Mouse (Mus musculus): Measurements from ENCODE around the gene Gm19668.
"Not testable (repeated sequence)": the region's sequence is repeated elsewhere in the genome, so short reads cannot be mapped to it uniquely, and the experiment has no call there.

Gene Gm19668

DNA sequence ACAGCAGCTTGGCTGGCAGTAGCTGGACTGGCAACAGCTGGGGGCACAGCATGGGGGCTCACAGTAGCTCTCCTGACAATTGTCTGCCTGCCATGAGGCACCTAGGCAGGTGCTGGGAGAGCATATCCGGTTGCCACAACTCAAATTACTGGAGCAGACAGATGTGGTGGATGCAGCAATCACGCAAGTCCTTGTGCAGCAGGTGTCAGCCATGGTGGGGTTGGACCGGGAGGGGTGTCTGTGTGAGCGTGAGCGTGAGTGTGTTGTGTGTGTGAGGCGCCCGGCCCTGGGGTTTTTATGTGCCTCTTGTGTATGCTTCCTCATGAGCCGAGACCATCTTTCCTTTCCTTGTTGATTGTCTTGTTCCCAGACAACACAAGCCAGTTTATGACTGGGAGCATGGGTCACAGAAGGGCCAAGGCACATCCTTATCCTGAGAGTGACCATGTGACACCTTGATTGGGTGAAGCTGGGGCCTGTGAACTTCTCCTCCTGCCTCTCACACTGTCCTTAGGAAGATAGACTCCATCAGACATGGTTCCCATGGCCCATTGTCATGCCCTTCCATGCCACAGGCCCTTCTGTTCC, at the start of gene Gm19668:
Gene Gm19668, minus strand, starts transcription at position 213 of the 588 bp plus-strand sequence.
- no peak for DNase-seq (ENCODE audit: low spot score in 2 of 2)

DNA sequence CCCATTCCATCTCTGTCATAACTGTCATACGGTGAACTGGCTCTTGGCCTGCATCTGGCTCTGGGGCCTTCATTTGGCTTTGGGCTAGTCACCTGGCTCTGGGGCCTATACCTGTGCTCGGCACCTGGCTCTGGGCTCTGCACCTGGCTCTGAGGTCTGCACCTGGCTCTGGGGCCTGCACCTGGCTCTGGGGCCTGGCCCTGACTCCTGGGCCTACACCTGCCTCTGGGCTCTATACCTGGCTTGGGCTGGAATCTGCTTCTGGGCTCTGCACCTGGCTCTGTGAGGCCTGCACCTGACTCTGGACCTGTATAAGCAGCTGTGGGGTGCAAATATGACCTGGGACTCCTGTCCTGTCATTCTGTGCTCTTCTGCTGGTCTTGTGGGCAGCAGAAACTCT, 48.6 kb upstream of the Gm19668 start:
- no peak for DNase-seq (ENCODE audit: low spot score in 2 of 2)

DNA sequence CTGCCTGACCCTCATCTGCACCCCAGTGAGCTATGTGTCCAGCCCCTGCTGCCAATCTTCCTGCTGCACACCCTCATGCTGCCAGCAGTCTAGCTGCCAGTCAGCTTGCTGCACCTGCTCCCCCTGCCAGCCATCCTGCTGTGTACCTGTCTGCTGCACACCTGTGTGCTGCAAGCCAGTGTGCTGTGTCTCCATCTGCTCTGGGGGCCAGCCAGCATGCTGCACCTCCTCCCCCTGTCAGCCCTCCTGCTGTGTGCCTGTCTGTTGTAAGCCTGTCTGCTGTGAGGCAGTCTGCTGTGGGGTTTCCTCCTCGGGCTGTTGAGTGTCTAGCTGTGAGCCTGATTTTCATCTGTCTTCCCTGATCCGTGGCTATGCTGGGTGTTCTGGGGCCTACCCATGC, 48.0 kb upstream of the Gm19668 start:
- no peak for DNase-seq (ENCODE audit: low spot score in 2 of 2)

DNA sequence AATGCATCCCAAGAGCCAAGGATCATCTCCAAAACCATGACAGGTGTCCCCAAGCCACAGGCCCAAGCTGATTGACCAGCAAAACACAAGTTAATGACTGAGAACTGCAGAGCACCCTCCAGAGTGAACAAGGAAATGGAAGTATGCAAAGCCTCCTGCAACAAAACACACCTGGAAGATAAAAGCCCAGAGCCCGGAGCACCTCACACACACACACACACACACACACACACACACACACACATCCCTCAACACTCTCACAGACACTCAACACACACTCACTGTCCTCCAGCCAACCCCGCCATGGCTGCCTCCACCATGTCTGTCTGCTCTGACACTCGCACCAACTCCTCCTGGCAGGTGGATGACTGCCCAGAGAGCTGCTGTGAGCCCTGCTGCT, 47.6 kb upstream of the Gm19668 start, which contains the start of gene Gm36176:
Gene Gm36176, plus strand, starts transcription at position 301 of the 400 bp plus-strand sequence.
- no peak for DNase-seq (ENCODE audit: low spot score in 2 of 2)

DNA sequence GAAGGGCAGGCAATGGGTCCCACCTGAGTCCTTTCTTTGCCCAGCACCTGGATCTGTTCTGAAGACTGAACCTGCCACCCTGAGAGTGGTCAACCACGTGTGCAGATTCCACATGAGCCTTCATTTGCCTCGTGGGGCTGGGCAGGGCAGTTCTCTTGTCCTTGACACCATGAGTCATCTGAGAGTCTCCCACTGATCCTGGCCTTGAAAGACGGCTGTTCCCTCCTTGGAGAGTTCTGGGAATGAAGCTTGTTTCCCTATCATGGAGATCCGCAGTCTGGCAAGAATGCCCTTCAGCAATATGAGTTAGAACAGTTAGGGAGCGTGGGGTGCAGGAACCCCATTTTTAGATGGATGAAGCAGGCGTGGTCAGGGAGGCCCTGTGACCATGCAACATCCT, 40.1 kb upstream of the Gm19668 start:
- DNase-seq (ENCODE audit: low spot score in 2 of 2) = no peak

DNA sequence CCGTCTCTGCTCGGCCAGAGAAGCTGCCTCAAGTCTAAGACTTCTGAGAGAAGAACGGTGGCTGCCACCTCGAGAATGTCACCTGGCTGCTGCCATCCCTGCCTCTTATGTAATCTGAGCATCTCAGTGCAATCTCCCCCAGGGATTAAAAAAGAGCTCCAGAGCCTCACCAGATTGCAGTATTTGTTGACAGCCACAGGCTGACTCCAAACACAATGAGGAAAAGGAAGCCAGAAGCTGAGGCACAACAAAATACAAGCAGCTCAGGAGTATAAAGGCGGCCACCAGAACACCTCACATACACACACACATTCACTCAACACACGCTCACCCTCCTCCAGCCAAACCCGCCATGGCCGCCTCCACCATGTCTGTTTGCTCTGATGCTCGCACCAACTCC, 36.7 kb upstream of the Gm19668 start, which contains the start of gene Krtap10-10:
Gene Krtap10-10, plus strand, starts transcription at position 301 of the 400 bp plus-strand sequence.
- no peak for DNase-seq (ENCODE audit: low spot score in 2 of 2)

DNA sequence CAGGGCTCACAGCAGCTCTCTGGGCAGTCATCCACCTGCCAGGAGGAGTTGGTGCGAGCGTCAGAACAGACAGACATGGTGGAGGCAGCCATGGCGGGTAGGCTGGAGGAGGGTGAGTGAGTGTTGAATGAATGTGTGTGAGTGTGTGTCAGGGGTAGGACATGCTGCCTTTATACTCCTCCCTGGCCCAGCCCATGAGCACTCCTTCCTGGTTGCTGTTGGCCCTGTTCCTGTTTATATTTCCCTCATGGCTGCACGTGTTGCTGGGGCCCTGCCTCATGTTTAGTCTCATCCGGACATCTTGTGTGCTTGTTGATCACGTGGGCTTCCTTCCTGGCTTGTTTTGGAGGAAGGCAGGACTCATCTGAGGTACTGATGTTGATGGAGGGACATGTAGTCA, 28.0 kb upstream of the Gm19668 start, which contains the start of gene Krtap10-4:
Gene Krtap10-4, minus strand, starts transcription at position 145 of the 400 bp plus-strand sequence.
- no peak for DNase-seq (ENCODE audit: low spot score in 2 of 2)

DNA sequence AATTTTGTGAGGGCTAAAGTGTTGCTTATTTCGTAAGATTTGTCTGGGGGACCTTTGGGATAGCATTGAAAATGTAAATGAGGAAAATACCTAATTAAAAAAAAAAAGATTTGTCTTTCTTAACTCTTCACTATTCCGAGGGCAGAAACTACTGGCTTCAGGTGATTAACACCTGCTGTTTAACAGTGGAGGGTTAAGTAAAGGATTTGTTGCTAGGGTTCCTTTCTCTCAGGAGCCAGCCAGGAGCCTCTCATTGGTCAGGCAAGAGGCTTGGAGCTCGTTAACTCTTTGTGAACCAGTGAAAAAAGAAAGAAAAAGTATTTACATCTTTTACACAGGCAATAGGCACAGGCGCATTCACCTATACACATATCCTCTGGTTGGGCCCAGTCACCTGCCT, 20.3 kb upstream of the Gm19668 start:
- DNase-seq (ENCODE audit: low spot score in 2 of 2) = no peak

DNA sequence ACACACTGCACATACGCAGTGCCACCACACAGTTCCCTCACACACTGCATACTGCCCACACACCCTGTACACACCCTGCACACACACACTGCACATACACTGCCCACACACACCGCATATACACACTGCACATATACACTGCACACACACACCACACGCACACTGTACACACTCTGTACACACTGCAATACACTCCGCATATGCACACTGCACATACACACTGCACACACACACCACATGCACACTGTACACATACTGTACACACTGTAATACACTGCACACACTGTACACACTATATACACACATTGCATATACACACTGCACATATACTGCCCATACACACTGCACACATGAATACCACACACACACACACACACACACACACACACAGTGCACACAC, 19.6 kb upstream of the Gm19668 start:
- no peak for DNase-seq (ENCODE audit: low spot score in 2 of 2)

DNA sequence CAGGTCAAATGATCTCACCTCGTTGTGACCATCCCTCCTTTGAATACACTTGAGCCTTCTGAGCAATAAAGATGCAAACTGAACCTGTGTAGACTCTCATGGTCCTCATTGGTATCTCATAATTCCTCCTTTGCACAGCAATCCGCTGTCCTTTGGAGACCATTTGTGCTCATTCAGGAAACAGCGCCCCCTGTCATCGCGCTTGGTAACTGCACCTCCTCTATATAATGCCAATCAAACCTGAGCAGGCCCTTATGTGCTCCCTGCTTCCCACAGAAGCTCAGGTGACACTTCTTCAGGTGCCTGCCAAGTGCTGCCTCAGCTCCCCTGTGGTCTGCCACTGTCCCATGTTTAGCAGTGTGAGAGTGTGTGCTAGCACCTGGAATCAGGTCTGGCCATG, 16.6 kb upstream of the Gm19668 start:
- no peak for DNase-seq (ENCODE audit: low spot score in 2 of 2)

DNA sequence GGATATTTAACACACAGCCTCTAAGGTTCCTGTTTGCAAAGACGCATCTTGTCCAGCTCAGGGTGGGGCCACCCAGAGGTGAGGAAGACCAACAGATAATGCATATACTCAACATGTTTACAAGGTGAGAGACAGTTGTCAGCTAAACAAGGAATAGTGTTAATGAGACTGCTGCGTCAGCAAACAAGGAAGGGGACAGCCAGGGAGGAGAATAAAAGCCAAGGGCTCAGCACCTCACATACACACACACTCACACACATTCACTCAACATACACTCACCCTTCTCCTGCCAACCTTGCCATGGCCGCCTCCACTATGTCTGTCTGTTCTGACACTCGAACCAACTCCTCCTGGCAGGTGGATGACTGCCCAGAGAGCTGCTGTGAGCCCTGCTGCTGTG, 15.4 kb upstream of the Gm19668 start, which contains the start of gene Gm2696:
Gene Gm2696, plus strand, starts transcription at position 301 of the 400 bp plus-strand sequence.
- no peak for DNase-seq (ENCODE audit: low spot score in 2 of 2)

DNA sequence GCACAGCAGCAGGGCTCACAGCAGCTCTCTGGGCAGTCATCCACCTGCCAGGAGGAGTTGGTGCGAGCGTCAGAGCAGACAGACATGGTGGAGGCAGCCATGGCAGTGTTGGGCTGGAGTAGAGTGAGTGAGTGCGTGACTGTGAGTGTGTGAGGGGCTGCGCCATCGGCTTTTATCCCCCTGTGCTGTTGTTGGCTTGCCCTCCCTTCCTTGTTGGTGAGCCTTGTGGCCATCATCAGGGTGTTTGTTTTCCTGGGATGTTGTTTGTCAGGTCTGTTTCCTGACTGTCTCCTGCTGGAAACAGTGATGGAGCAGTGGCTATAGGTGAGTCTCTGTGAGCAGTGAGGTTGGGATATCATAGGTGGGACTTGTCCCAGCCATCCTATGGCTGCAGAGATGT, 12.8 kb upstream of the Gm19668 start, which contains the start of gene Gm9507:
Gene Gm9507, minus strand, starts transcription at position 101 of the 400 bp plus-strand sequence.
- no peak for DNase-seq (ENCODE audit: low spot score in 2 of 2)

DNA sequence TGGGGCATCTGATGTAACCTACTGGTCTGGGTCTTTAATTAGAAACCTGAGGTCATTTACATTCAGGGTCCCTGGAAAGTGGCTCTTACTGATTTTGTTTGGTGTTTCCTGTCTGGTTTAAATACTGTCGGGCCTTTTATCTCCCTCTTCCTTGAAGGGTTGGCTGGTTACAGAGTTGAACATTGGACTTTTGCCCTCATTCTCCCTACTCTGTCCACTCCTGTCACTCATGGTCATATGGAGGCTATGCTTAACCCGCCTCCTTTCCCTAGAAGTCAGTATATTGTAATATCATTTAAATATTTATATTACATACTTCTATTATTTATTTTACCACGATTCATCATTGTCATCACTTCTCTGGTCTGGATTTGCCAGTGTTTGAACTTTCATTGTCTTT, 5.2 kb upstream of the Gm19668 start:
- DNase-seq (ENCODE audit: low spot score in 2 of 2) = no peak

DNA sequence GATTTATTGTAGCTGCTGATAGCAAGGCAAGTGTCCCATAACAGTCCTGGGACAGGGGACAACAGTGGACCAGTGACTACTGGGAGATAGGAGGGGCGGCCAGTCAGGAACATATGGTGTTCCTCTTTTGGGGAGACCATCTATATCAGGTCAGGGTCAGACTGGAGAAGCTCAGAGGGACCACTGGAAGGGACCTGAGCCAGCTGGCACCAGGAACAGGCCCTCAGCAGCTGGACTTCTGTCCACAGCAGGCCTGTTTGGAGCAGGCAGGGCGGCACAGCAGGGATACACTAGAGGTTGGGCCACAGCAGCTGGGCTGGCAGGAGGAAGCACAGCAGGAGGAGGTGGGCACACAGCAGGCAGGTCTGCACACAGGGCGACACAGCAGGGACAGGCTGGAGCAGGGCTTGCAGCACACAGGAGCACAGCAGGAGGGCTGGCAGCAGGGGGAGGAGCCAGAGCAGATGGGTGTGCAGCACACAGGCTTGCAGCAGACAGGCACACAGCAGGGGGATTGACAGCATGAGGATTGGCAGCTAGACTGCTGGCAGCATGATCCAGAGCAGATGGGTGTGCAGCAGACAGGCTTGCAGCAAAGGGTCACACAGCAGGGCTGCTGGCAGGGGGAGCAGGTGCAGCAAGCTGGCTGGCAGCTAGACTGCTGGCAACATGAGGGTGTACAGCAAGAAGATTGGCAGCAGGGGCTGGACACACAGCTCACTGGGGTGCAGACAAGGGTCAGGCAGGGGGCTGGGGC, 591 bp downstream of the Gm19668 start:
- DNase-seq (ENCODE audit: low spot score in 2 of 2) = not testable (repeated sequence)

DNA sequence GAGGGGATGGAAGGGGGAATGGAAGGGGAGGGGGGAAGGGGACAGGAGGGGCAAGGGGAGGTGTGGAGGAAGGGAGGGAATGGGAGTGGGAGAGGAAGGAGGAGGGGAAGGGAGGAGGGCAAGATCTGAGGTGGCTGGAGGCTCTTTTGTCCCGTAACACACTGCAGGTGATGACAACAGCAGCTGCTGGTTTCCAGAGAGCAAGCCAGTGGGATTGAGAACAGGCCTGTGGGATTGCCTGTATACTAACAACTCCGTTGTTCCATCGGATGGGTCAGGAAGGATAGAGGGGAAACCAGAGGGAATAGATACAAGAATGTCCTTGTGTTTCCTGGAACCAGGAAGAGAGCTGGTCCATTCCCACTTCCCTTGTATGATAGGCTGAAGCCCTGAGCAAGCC, 1.3 kb downstream of the Gm19668 start:
- DNase-seq (ENCODE audit: low spot score in 2 of 2) = no peak

DNA sequence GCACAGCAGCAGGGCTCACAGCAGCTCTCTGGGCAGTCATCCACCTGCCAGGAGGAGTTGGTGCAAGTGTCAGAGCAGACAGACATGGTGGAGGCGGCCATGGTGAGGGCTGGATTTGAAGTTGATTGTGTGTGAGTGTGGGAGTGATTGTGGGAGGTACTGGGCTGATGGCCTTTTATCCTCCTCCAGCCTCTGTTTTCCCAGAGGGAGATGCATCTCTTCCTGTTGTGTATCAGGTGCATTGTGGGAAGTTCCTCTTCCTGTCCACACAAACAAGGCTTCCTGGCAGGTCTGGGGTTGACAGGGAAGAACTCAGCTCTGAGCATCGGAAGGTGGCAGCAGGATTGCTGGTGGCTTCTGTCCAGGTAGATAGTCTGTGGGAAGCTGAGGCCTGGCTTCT, 4.0 kb downstream of the Gm19668 start, which contains the start of gene Gm9639:
Gene Gm9639, minus strand, starts transcription at position 101 of the 400 bp plus-strand sequence.
- DNase-seq (ENCODE audit: low spot score in 2 of 2) = no peak

DNA sequence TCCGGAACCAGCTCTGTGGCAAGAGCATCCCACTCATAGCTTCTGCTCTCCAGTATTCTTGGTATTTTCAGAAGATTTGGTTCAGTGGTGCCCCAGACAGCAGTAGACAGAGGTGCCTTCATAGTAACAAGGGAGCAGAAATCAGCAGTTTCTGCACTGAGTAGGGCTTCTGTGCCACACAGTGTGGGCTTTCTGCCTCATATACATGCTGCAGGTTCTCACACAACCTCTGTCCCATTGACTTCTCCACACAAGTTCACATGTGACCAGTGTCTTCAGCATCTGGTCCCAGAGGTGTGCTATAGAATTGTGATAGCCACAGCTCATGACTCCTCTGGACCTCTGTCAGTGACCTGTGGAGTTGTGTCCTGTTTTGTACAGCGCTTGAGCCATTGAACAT, 10.3 kb downstream of the Gm19668 start:
- no peak for DNase-seq (ENCODE audit: low spot score in 2 of 2)

DNA sequence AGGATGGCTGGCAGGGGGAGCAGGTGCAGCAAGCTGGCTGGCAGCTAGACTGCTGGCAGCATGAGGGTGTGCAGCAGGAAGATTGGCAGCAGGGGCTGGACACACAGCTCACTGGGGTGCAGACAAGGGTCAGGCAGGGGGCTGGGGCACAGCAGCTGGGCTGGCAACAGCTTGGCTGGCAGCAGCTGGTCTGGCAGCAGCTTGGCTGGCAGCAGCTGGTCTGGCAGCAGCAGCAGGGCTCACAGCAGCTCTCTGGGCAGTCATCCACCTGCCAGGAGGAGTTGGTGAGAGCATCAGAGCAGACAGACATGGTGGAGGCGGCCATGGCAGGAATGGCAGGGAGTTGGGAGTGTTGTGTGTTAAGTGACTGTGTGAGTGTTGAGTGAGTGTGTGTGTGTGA, 11.1 kb downstream of the Gm19668 start, which contains the start of gene Gm7137:
Gene Gm7137, minus strand, starts transcription at position 325 of the 400 bp plus-strand sequence.
- not testable (repeated sequence) for DNase-seq (ENCODE audit: low spot score in 2 of 2)

DNA sequence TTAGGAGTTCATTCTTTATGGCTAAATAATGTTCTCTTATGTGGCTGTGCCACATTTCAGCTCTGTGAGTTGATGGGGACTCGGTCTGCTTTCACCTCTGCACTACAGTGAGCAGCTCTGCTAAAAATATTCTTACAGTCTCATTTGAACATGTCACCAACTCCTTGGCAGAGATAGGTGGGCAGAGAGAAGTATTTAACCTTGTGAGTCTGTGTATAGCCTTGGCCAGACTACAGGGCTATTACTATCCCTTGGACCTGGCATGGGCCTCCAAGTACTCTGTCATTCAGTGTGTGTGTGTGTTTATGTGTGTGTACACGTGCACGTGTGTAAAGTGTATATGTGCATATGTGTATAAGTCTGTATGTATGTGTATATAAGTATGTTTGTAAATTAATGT, 15.5 kb downstream of the Gm19668 start:
- DNase-seq (ENCODE audit: low spot score in 2 of 2) = not testable (repeated sequence)

DNA sequence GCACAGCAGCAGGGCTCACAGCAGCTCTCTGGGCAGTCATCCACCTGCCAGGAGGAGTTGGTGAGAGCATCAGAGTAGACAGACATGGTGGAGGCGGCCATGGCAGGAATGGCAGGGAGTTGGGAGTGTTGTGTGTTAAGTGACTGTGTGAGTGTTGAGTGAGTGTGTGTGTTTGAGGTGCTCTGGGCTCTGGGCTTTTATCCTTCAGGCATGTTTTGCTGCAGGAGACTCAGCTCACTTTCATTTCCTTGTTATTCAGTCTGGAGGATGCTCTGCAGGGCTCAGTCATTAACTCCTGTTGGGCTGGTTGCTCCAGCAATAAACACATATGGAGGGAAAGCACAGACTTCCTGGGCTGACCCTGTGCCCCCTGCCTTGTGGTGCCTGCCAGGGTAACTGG, 16.5 kb downstream of the Gm19668 start, which contains the start of gene Gm3250:
Gene Gm3250, minus strand, starts transcription at position 101 of the 400 bp plus-strand sequence.
- not testable (repeated sequence) for DNase-seq (ENCODE audit: low spot score in 2 of 2)

DNA sequence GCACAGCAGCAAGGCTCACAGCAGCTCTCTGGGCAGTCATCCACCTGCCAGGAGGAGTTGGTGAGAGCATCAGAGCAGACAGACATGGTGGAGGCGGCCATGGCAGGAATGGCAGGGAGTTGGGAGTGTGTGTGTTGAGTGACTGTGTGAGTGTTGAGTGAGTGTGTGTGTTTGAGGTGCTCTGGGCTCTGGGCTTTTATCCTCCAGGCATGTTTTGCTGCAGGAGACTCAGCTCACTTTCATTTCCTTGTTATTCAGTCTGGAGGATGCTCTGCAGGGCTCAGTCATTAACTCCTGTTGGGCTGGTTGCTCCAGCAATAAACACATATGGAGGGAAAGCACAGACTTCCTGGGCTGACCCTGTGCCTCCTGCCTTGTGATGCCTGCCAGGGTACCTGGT, 22.1 kb downstream of the Gm19668 start, which contains the start of gene Gm7138:
Gene Gm7138, minus strand, starts transcription at position 101 of the 400 bp plus-strand sequence.
- DNase-seq (ENCODE audit: low spot score in 2 of 2) = not testable (repeated sequence)

DNA sequence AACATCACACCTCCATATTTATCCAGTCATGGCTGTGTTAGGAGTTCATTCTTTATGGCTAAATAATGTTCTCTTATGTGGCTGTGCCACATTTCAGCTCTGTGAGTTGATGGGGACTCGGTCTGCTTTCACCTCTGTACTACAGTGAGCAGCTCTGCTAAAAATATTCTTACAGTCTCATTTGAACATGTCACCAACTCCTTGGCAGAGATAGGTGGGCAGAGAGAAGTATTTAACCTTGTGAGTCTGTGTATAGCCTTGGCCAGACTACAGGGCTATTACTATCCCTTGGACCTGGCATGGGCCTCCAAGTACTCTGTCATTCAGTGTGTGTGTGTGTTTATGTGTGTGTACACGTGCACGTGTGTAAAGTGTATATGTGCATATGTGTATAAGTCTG, 26.8 kb downstream of the Gm19668 start:
- not testable (repeated sequence) for DNase-seq (ENCODE audit: low spot score in 2 of 2)

DNA sequence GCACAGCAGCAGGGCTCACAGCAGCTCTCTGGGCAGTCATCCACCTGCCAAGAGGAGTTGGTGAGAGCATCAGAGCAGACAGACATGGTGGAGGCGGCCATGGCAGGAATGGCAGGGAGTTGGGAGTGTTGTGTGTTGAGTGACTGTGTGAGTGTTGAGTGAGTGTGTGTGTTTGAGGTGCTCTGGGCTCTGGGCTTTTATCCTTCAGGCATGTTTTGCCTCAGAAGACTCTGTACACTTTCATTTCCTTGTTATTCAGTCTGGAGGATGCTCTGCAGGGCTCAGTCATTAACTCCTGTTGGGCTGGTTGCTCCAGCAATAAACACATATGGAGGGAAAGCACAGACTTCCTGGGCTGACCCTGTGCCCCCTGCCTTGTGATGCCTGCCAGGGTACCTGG, 27.7 kb downstream of the Gm19668 start, which contains the start of gene Gm3238:
Gene Gm3238, minus strand, starts transcription at position 101 of the 400 bp plus-strand sequence.
- DNase-seq (ENCODE audit: low spot score in 2 of 2) = not testable (repeated sequence)
